Mouse (Mus musculus): ENCODE measurements at regions not wholly inside any gene's neighbourhood (a gene's known extent, or its start where the extent isn't known, plus 50 kb on each side); places are given as distances from the start of the nearest gene placed in this dataset.
A peak's percentile ranks its signal among the peaks of the same experiment; 100 is the strongest.

- no peak for DNase-seq (ENCODE audit: low read depth, low spot score)
Observed at GRCm38 (mm10) chr3:21961091-21961490, 115.4 kb upstream of the Tbl1xr1 start.

- DNase-seq (ENCODE audit: low read depth, low spot score) = no peak
Observed at GRCm38 (mm10) chr3:21961746-21962145, 114.7 kb upstream of the Tbl1xr1 start.

- no peak for DNase-seq (ENCODE audit: low read depth, low spot score)
Observed at GRCm38 (mm10) chr3:21962360-21962782, 114.1 kb upstream of the Tbl1xr1 start.

- no peak for DNase-seq (ENCODE audit: low read depth, low spot score)
Observed at GRCm38 (mm10) chr3:21962921-21963732, 113.3 kb upstream of the Tbl1xr1 start.

GRCm38 (mm10) chr3:21963733-21964351 is 112.6 kb upstream of the Tbl1xr1 start:
- DNase-seq (ENCODE audit: low read depth, low spot score) = no peak

- no peak for DNase-seq (ENCODE audit: low read depth, low spot score)
Observed at GRCm38 (mm10) chr3:21964438-21964837, 112.0 kb upstream of the Tbl1xr1 start.

- no peak for DNase-seq (ENCODE audit: low read depth, low spot score)
Observed at GRCm38 (mm10) chr3:21965556-21965955, 110.9 kb upstream of the Tbl1xr1 start.

GRCm38 (mm10) chr3:21971731-21972130 is 104.7 kb upstream of the Tbl1xr1 start:
- DNase-seq (ENCODE audit: low read depth, low spot score) = no peak

GRCm38 (mm10) chr3:21973153-21973552 is 103.3 kb upstream of the Tbl1xr1 start:
- DNase-seq (ENCODE audit: low read depth, low spot score) = no peak

- DNase-seq (ENCODE audit: low read depth, low spot score) = no peak
Observed at GRCm38 (mm10) chr3:21973681-21974080, 102.8 kb upstream of the Tbl1xr1 start.

- DNase-seq (ENCODE audit: low read depth, low spot score) = no peak
Observed at GRCm38 (mm10) chr3:21974766-21975165, 101.7 kb upstream of the Tbl1xr1 start.

GRCm38 (mm10) chr3:21977775-21978174 is 98.7 kb upstream of the Tbl1xr1 start:
- DNase-seq (ENCODE audit: low read depth, low spot score) = no peak

- no peak for DNase-seq (ENCODE audit: low read depth, low spot score)
Observed at GRCm38 (mm10) chr3:21982991-21983390, 93.5 kb upstream of the Tbl1xr1 start.

GRCm38 (mm10) chr3:21983993-21984725 is 92.3 kb upstream of the Tbl1xr1 start:
- peak; percentile 68 for DNase-seq (ENCODE audit: low read depth, low spot score)

- no peak for DNase-seq (ENCODE audit: low read depth, low spot score)
Observed at GRCm38 (mm10) chr3:21984807-21985206, 91.6 kb upstream of the Tbl1xr1 start.

GRCm38 (mm10) chr3:21986164-21986892 is 90.1 kb upstream of the Tbl1xr1 start:
- no peak for DNase-seq (ENCODE audit: low read depth, low spot score)

GRCm38 (mm10) chr3:21986893-21987250 is 89.6 kb upstream of the Tbl1xr1 start:
- DNase-seq (ENCODE audit: low read depth, low spot score) = no peak

- DNase-seq (ENCODE audit: low read depth, low spot score) = no peak
Observed at GRCm38 (mm10) chr3:21987455-21988009, 88.9 kb upstream of the Tbl1xr1 start.

- DNase-seq (ENCODE audit: low read depth, low spot score) = peak; percentile 53
Observed at GRCm38 (mm10) chr3:21988010-21988531, 88.4 kb upstream of the Tbl1xr1 start.

GRCm38 (mm10) chr3:21990526-21990925 is 85.9 kb upstream of the Tbl1xr1 start:
- no peak for DNase-seq (ENCODE audit: low read depth, low spot score)

GRCm38 (mm10) chr3:21991681-21992152 is 84.7 kb upstream of the Tbl1xr1 start:
- peak; percentile 17 for DNase-seq (ENCODE audit: low read depth, low spot score)

Measured in telencephalon, adult 2 months (tissue).